Mouse (Mus musculus) kidney, adult 8-10 months (tissue): ENCODE measurements around the gene Adam15.
A peak's percentile ranks its signal among the peaks of the same experiment; 100 is the strongest.

Experiments
- DNase-seq, 2 experiments: peaks; one replicate each; pipeline ENCODE4 v3.0.0; 2022

Adam15 gene

DNA sequence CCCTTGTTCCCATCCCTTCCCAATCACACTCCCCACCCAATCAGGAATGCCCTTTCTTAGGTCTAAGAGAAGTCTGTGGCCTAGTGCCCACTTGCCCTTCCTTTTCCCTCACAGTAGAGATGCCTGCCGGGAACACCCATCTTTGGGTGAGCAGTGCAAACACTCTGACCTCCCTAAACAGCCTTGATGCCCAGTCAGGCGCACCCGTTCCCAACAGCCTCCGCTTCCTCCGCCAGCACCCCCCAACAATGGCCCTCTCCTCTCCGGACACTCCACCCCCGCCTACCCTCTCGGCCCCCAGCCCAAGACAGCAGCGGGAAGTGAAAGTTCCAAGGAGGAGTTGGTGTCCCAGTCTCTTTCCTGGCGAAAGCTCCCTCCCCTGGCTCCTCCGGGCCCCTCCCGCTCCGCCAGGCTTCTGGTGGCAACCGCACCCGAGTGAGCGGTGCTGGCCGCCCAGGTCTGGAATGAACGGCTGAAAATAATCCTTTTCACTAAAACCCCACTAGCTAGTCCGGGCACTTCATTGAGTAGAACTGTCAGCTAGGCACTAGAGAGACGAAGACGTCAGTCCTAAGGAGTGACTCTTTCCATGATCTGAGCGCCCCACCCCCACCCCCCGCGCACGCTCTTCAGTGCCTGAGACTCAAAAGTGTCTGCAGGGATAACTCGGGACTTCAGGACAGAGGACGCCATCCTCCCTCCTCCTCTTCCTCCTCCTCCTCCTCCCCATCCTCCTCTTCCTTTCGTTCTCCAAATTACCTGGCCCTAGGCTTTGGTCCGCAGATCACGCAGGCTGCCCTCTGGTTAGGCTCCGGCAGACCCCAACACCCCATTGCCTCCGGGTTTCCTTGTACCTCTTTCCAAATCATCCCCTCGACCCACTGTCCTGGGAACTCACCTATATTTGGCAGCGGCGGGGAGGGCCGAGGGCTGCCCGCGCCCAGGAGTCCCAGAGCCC is 606 bp downstream of the Adam15 start:
- DNase-seq = peak; percentile 48 to 50

DNA sequence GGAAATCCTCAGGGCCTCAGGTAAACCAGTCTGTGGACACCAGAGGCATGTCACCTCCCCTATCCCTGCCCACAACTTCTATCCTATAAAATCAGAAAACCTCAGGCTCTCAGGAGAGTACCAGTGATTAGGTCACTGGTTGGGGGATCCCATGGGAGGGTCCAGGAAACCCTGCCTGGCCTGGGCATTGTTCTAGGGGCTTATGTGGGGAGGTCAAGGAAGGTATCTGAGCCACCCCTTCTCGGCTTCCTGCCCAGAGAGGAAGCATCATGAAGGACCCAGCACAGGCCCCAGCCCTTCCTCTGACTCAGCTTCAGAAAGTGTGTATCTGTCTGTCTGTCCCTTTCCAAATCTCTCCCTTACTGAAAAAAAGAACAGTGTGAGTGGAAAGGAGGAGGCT is 1.9 kb downstream of the Adam15 start:
- DNase-seq = no peak

GRCm38 (mm10) chr3:89346815-89347540 is 2.8 kb downstream of the Adam15 start:
- no peak for DNase-seq

DNA sequence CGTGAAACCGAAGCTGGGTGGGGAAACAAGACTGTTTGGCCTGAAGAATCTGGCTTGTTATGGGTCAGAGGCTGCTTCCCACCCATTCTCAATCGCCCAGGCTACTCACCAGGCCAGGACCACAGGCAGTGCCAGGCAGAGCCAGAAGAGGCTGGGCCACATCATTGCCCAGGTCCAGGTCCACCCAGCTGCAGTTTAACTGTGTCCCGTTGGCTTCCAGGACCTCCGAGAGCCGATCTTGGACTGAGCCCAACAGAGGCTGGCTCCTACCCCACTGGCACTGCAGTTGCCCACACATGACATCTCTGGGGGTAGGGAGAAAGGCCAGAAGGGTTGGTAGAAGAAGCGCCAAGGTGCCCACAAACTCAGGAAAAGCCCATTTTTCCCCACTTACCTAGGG is 6.5 kb downstream of the Adam15 start:
- peak; percentile 39 to 45 for DNase-seq

DNA sequence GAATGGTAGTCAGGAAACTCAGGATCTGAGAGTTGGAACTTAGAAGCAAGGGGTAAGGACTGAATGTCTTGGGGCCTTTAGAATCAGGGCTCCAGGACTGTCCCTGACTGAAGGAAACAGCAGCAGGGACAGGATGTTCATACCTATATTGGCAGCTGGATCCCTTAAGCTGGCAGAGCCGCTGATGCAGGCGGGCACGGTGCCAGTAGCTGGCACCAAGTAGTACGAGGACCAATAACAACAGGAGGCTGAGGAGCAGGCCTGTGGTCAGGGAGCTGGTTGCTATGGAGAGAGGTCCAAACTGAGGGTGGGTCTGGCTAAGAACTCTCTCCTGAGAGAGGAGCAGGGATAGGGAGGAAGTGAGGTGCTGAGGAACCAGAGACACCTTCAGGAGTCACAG is 8.0 kb downstream of the Adam15 start:
- DNase-seq = no peak

DNA sequence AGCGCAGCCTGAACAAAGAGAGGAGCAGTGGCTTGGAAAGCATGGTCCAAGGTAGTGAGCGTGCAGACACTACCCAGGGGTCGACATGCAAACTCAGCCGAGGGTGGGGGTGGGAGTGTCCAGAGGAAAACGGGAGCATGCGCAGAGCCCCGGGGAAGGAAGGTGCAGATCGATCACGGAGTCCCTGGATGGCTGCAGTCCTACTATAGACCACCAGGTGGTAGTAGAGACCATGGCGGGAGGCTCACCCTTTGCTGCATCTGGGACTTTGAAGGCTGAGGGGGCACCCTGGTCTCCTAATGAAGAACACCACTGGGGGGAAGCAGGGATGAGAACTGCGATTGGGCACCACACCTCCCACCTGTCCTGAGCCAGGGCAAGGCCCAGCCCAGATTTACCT is 9.3 kb downstream of the Adam15 start:
- peak; percentile 56 to 74 for DNase-seq

GRCm38 (mm10) chr3:89339416-89339815 is 10.4 kb downstream of the Adam15 start:
- DNase-seq = peak; percentile 65 to 85

GRCm38 (mm10) chr3:89337721-89338578 is 11.8 kb downstream of the Adam15 start, which contains the start of gene Efna4:
Gene Efna4, minus strand, starts transcription at chr3:89338028.
- DNase-seq = peak; percentile 51 to 59

GRCm38 (mm10) chr3:89337062-89337720 is 12.6 kb downstream of the Adam15 start:
- DNase-seq = no peak

GRCm38 (mm10) chr3:89336529-89336928 is 13.3 kb downstream of the Adam15 start:
- DNase-seq = no peak

DNA sequence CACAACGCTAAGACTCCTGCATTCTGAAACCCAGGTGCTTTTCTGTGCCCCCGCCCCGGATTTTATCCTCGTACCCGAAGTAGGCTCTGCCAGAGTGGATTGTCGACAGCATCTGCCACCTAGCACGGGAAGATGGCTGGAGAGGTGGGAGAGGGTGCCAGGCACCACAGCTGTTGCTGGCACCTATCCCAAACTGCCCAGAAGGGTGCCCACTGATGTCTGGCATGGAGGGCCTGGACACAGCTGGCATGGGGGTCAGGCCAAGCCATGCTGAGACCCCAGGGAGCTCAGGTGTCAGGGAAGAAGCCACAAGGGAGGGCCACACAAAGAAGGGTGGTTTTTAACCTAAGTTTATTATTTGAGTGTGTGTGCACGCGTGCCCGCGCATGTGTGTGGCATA is 16.7 kb downstream of the Adam15 start:
- no peak for DNase-seq

- DNase-seq = no peak
Measured at GRCm38 (mm10) chr3:89332476-89332875, 17.3 kb downstream of the Adam15 start.

GRCm38 (mm10) chr3:89332013-89332412 is 17.8 kb downstream of the Adam15 start:
- no peak for DNase-seq

DNA sequence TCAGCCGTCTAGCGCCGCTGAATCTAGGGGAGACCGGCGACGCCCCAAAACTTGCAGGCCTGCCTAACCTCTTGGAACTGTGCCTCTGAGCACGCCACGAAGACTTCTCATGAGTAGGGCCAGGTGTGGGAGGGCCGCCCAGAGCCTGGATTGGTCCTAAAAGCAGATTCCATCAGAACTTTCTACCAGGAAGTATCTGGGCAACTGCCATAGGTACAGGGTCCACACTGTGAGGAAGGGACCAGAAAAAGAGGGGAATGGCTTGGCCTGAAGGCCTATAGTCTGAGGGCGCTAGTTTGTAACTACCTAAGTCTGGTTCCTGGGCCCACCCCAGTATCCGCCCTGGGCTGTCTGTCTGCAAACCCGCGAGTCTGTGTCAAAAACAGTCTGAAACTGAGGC is 18.2 kb downstream of the Adam15 start:
- DNase-seq = no peak

- no peak for DNase-seq
Measured at GRCm38 (mm10) chr3:89330948-89331347, 18.8 kb downstream of the Adam15 start.

DNA sequence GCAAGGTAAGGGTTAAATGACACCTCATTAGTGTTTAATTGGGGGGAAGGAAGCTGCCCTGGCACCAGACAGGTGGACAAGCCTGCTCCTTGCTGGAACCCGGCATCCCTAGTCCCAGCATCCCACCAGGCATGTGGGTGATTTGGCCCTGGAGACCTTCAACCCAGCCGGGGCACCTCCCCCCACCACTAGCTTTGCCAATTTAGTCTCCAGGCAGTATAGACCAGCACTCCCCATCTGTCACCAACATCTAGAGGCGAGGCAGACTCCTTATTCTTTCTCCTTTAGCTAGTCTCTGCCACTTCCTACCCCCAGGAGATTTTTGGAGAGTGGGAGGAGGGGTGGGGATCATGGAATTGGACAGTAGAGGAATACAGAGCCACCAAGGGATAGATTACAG is 19.4 kb downstream of the Adam15 start:
- DNase-seq = no peak

DNA sequence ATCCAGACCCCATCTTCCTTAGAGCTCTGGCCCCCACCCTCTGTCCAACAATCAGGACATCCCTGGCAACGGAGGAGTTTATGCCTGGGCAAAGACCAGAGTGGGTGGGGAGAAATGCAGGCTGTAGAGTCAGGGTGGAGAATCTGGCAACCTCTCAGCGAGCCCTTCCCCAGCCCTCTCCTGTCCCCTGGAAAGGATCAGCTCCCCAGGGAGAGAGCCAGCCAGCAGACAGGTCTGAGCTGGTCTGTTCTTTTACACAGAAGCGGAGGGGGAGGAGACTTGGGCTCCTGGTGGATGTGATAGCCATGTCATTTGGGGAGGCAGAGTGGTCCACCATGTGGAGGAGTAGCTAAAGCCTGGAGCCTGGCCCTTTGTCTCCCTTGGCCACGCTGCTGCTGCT is 21.2 kb downstream of the Adam15 start:
- no peak for DNase-seq

GRCm38 (mm10) chr3:89327371-89327870 is 22.4 kb downstream of the Adam15 start:
- no peak for DNase-seq

DNA sequence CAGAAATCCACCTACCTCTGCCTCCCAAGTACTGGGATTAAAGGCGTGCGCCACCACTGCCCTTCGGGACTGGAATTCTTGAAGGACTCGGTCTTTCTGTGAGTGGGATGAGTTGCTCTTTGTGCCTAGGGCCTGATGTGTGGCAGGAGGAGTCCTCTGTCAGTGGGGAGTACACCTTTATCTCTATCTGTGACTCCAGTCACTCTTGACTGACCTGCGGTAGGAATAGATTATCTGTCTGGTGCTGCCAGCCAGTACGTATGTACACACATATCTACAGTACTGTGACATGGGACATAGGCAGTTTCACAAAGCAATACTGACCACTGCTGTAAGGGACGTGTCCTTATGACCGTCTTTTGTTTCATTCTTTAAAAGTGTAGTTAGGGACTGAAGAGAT is 23.9 kb downstream of the Adam15 start:
- DNase-seq = no peak

- DNase-seq = peak; percentile 45 to 69
Measured at GRCm38 (mm10) chr3:89322514-89323165, 27.2 kb downstream of the Adam15 start, which contains the start of gene Efna3. Gene Efna3, minus strand, starts transcription at chr3:89322965.

- DNase-seq = no peak
Measured at GRCm38 (mm10) chr3:89322131-89322500, 27.7 kb downstream of the Adam15 start.
